Mouse (Mus musculus) MN1 (cell line): Measurements from ENCODE around the gene Arl14ep.
"Not testable (repeated sequence)": the region's sequence is repeated elsewhere in the genome, so short reads cannot be mapped to it uniquely, and the experiment has no call there.

ENCODE experiments used
- DNase-seq: peaks from one replicate; pipeline ENCODE4 v3.0.0-alpha.2; 2016; ENCODE audit warnings: low spot score

Arl14ep gene

GRCm38 (mm10) chr2:106973959-106974639, at the start of gene Arl14ep:
Gene Arl14ep, minus strand, starts transcription at chr2:106974424.
- DNase-seq: peak; percentile 94

GRCm38 (mm10) chr2:107022713-107023112, 48.5 kb upstream of the Arl14ep start:
- no peak for DNase-seq

DNA sequence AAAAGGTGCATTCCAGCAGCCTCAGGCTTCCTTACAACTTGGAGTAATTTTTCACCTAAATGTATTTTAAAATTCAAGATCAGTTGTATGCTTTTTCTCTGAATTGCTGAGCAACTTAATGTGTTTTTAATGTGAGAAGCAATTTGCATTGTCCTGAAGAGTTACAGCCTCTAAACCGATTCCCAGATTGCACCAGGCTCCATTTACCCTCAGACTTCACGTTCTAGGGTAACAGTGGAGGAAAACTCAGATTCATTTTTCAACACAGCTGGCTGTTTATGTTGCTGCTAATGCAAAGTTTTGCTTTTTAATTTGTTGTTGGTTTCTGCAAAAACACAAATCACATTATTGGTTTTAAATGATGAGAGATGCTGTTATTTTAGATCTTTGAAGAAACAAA, 45.1 kb upstream of the Arl14ep start:
- no peak for DNase-seq

GRCm38 (mm10) chr2:107013161-107013560, 38.9 kb upstream of the Arl14ep start:
- no peak for DNase-seq

- DNase-seq: no peak
Observed at GRCm38 (mm10) chr2:107012318-107012717, 38.1 kb upstream of the Arl14ep start.

- DNase-seq: no peak
Observed at GRCm38 (mm10) chr2:107010160-107010559, 35.9 kb upstream of the Arl14ep start.

DNA sequence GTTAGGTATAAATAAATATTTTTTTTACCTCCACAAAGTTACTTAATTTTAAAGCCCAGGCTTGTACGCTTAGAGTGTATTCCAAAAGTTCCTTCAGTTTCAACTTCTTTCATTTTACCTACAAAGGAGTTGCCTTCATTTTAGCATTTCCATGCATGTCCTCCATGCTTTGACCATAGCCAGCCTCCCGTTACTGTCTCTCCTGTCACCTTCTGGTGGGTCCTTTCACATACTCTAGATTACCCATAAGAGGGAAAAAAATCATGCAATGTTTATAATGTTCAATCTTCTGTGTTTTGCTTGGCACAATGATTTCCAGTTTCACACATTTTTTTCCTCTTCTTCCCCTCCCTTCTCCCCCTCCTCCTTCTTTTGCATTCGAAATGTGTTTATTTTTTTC, 32.2 kb upstream of the Arl14ep start:
- DNase-seq: no peak

GRCm38 (mm10) chr2:107005876-107006275, 31.7 kb upstream of the Arl14ep start:
- not testable (repeated sequence) for DNase-seq

GRCm38 (mm10) chr2:106991261-106991660, 17.0 kb upstream of the Arl14ep start:
- DNase-seq: peak; percentile 40

DNA sequence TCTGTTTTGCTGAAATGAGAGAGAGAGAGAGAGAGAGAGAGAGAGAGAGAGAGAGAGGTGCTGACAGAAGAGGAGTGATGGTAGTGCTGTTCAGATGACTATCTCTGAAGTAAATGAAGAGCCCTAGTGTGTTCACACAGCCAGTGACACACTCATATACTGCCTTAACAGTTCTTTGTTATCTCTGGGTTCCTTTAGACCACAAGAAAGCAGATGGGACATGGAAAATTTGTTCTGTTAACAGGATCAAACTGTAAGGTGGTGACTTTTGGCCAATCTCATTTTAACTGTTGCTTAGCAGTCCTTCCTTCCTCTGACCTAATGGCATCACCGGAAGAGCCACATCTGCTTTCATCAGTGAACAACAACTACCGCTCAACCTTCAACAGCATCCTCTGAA, 10.7 kb upstream of the Arl14ep start:
- DNase-seq: no peak

- no peak for DNase-seq
Observed at GRCm38 (mm10) chr2:106982503-106982902, 8.3 kb upstream of the Arl14ep start.

DNA sequence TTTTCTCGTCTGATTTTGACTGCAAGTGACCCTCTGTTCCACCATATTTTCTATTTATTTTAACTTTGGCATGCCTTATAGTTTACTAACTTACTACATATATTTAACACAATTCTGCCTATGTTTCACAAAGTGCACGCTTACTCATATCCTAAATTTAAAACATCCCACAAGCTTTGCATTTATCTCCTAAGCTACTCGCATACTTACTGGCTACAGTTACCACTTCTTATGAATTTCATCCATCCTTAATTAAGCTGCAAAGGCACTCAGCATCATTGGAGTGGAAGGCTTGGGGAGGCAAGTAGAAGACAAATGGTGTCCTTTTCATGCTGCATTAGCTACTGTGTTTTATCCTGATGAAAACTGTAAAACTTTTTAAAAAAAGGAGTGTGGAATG, 2.2 kb upstream of the Arl14ep start:
- no peak for DNase-seq

DNA sequence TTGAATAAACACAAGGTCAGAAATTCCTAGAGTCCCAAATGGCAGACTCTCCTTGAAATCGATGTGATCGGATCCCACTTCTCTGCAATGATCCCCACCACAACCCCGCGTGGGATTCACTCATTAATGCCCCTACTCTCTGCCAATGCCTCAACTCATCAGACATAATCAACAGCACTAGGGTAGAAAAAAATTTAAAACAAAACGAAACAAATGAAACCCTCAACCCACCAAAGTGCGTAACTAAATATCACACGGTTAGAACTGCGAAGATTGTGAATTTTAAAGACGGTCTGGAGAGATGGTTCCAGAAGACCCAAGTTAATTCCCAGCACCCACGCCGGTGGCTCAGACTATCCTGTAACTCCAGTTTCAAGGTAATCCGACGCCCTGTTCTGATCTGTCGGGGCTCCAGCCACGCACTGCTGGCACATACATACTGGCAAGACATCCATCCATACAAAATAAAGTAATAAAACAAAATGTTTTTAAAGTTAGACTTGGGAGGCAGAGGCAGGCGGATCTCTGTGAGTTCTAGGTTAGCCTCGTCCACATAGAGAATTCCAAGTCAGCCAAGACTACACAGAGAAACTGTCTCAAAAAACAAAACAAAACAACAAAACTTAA, 779 bp downstream of the Arl14ep start:
- no peak for DNase-seq

DNA sequence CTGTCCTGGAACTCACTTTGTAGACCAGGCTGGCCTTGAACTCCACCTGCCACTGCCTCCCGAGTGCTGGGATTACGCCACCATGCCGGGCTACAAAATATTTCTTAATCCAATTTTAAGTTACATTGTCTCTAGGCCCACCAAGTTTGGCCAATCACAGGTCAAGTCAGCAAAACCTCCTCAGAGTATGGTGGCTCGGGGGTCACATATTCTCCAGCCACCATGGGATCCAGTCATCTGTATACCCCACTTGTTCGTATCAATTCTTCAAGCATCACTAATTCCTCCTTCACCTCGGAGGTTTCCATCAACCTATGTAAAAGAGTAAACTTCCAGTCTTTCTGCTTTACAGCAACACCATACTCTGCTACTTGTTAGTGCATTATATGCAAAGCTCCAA, 1.4 kb downstream of the Arl14ep start:
- DNase-seq: no peak

DNA sequence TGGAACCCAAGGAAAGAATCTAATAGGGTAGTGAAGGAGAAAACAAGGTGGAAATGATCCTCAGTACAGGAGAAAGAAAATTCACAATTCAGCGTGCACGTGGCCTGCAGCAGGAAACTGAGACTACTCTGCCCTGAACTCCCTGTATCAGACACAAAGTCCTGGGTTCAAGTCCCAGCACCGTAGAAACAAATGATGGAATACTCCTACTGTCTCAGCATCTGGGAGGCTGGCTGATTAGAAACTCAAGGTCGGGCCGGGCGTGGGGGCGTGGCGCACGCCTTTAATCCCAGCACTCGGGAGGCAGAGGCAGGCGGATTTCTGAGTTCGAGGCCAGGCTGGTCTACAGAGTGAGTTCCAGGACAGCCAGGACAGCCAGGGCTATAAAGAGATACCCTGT, 3.3 kb downstream of the Arl14ep start:
- no peak for DNase-seq

GRCm38 (mm10) chr2:106968320-106968719, 5.9 kb downstream of the Arl14ep start:
- no peak for DNase-seq

DNA sequence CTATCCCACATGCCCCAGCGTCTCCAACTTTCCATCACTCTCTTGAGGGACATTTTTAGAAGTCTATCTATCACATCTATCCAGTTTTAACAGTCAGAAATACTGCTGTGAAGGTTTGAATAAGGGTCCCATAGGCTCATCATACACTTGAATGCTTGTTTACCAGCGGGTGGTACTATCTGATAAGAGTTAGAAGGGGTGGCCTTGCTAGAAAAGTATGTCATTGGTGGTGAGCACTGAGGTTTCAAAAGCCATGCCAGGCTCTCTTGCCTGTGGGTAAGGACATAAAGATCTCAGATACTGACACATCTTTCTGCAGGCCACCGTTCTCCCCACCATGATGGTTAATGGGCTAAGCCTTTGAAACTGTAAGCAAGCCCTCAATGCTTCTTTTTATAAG, 10.7 kb downstream of the Arl14ep start:
- DNase-seq: no peak

DNA sequence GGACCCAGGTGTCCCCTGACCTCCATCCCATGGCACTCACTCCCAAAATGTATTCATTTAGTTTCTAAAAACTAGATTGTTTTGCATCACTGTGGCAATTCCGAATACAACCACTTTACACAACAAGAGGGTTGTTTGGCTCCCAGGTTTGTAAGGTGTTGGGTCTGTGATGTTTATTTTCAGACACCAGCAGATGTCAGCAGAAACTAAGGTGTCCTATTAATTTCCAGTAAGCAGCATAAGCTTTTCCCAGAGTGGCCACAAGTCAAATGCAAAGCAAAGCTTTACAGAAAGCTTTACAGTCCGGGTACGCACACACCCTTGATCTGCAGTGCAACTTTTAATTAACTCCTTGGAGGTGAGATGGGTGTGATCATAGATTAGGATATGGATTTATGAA, 12.6 kb downstream of the Arl14ep start:
- DNase-seq: no peak

DNA sequence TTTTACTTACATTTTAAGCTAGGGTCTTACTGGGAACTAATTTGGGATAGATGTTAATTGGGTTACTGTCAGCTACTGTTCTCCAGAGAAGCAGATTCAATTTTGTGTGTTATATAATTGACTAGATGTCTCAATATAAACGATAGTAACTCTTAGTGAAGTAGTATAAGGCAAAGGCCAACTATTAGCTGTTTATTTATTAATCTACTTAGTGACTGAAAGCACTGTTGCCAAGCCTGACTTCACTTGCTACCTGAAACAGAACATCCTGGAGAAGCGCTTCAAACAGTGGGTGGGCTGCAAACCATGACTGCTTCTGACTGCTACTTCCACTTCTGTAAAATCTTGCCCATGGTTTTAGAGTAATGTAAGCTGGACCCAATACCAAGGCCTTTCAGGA, 13.2 kb downstream of the Arl14ep start:
- no peak for DNase-seq

DNA sequence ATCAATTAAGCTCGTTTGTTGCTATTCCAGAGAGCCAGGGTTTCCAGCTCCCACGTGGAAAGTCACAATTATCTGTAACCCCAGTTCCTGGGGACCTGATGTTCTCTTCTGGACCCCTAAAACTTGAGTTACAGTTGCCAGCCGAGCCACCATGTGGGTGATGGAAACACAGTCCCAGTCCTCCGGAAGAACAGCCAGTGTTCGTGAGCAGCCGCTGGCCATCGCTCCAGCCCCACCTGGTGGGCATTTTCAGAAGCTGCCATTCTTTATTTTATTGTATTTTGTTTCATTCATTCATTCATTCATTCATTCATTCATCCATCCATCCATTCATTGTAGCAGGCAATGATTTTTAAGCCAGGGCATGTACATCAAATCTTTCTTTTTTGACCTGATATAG, 14.0 kb downstream of the Arl14ep start:
- peak; percentile 53 for DNase-seq

GRCm38 (mm10) chr2:106959380-106959779, 14.8 kb downstream of the Arl14ep start:
- DNase-seq: no peak

GRCm38 (mm10) chr2:106958916-106959315, 15.3 kb downstream of the Arl14ep start:
- DNase-seq: no peak

- DNase-seq: no peak
Observed at GRCm38 (mm10) chr2:106956146-106956545, 18.1 kb downstream of the Arl14ep start.

GRCm38 (mm10) chr2:106955621-106956020, 18.6 kb downstream of the Arl14ep start:
- DNase-seq: peak; percentile 71
